Mouse (Mus musculus): Measurements from ENCODE around the gene Rasgef1b. TPM values are rescaled to one million over a fixed set of nuclear protein-coding genes. Genes with fewer than 3 reads are reported as not detected.

The Rasgef1b gene
- polyA plus RNA-seq, 2 experiments, result 4.3 to 9.2 TPM

- Histone ChIP-seq H3K4me1 (ENCODE audit: control insufficient read depth, insufficient read depth, low read length) (peaks cover 12% of the 10 kb centered on the region), H3K9me3 (ENCODE audit: control insufficient read depth, low read length) (no peaks in the 10 kb centered on the region), H3K4me3 (replicated peaks; ENCODE audit: low read length) (no peak overlapping the region), H3K27me3 (ENCODE audit: control insufficient read depth, insufficient read depth, low read length) (no peaks in the 10 kb centered on the region), H3K4me2 (replicated peaks; ENCODE audit: low read depth, low read length, severe bottlenecking) (no peak overlapping the region), H3K27ac (replicated peaks; ENCODE audit: low read depth, low read length) (no peak overlapping the region), H3K36me3 (ENCODE audit: control insufficient read depth, insufficient read depth, low read length) (no peaks in the 10 kb centered on the region), H3K9ac (ENCODE audit: low read depth, low read length, severe bottlenecking) (no peak overlapping the region)
- 27% methylated on average over 5 of the region's 5 CpGs for WGBS
- peak; percentile 46 for DNase-seq (ENCODE audit: low spot score)
- TF ChIP-seq POLR2A (IDR thresholded peaks at IDR 0.05; ENCODE audit: borderline replicate concordance, extremely low read depth, insufficient read depth, insufficient read length), result no peak
- peak; percentile 50 for ATAC-seq (ENCODE audit: low FRiP score, low read depth)
These were observed 448.3 kb downstream of the Rasgef1b start for GRCm38 (mm10) chr5:99280536-99280935.

GRCm38 (mm10) chr5:99279016-99279757 is 449.7 kb downstream of the Rasgef1b start:
- Histone ChIP-seq H3K9ac (ENCODE audit: low read depth, low read length, severe bottlenecking) (no peak overlapping the region), H3K27me3 (ENCODE audit: control insufficient read depth, insufficient read depth, low read length) (no peaks in the 10 kb centered on the region), H3K4me2 (replicated peaks; ENCODE audit: low read depth, low read length, severe bottlenecking) (no peak overlapping the region), H3K27ac (replicated peaks; ENCODE audit: low read depth, low read length) (no peak overlapping the region), H3K4me3 (replicated peaks; ENCODE audit: low read length) (no peak overlapping the region), H3K9me3 (ENCODE audit: control insufficient read depth, low read length) (no peaks in the 10 kb centered on the region), H3K36me3 (ENCODE audit: control insufficient read depth, insufficient read depth, low read length) (no peaks in the 10 kb centered on the region), H3K4me1 (ENCODE audit: control insufficient read depth, insufficient read depth, low read length) (peaks cover 12% of the 10 kb centered on the region)
- TF ChIP-seq POLR2A (IDR thresholded peaks at IDR 0.05; ENCODE audit: borderline replicate concordance, extremely low read depth, insufficient read depth, insufficient read length), result no peak
- no peak for ATAC-seq (ENCODE audit: low FRiP score, low read depth)
- WGBS, result 33% methylated on average over 9 of the region's 9 CpGs
- DNase-seq (ENCODE audit: low spot score), result peak; percentile 42

- no peaks in the 10 kb centered on the region for H3K27me3 ChIP-seq (ENCODE audit: control insufficient read depth, insufficient read depth, low read length)
- H3K4me1 ChIP-seq (ENCODE audit: control insufficient read depth, insufficient read depth, low read length), result peaks cover 12% of the 10 kb centered on the region
- H3K27ac ChIP-seq (replicated peaks; ENCODE audit: low read depth, low read length), result no peak overlapping the region
- H3K4me3 ChIP-seq (replicated peaks; ENCODE audit: low read length), result no peak overlapping the region
- no peaks in the 10 kb centered on the region for H3K36me3 ChIP-seq (ENCODE audit: control insufficient read depth, insufficient read depth, low read length)
- DNase-seq (ENCODE audit: low spot score) (no peak), ATAC-seq (ENCODE audit: low FRiP score, low read depth) (no peak)
- H3K9ac ChIP-seq (ENCODE audit: low read depth, low read length, severe bottlenecking), result no peak overlapping the region
- WGBS, result 83% methylated on average over 8 of the region's 8 CpGs
- no peaks in the 10 kb centered on the region for H3K9me3 ChIP-seq (ENCODE audit: control insufficient read depth, low read length)
- no peak for TF ChIP-seq POLR2A (IDR thresholded peaks at IDR 0.05; ENCODE audit: borderline replicate concordance, extremely low read depth, insufficient read depth, insufficient read length)
- H3K4me2 ChIP-seq (replicated peaks; ENCODE audit: low read depth, low read length, severe bottlenecking), result no peak overlapping the region
These were observed 450.5 kb downstream of the Rasgef1b start for GRCm38 (mm10) chr5:99278364-99278763.

- no peaks in the 10 kb centered on the region for H3K9me3 ChIP-seq (ENCODE audit: control insufficient read depth, low read length)
- no peaks in the 10 kb centered on the region for H3K27me3 ChIP-seq (ENCODE audit: control insufficient read depth, insufficient read depth, low read length)
- no peak overlapping the region for H3K4me3 ChIP-seq (replicated peaks; ENCODE audit: low read length)
- TF ChIP-seq POLR2A (IDR thresholded peaks at IDR 0.05; ENCODE audit: borderline replicate concordance, extremely low read depth, insufficient read depth, insufficient read length), result no peak
- no peak overlapping the region for H3K9ac ChIP-seq (ENCODE audit: low read depth, low read length, severe bottlenecking)
- ATAC-seq (ENCODE audit: low FRiP score, low read depth) (no peak), DNase-seq (ENCODE audit: low spot score) (no peak)
- WGBS, result 93% methylated on average over 9 of the region's 9 CpGs
- H3K4me1 ChIP-seq (ENCODE audit: control insufficient read depth, insufficient read depth, low read length), result peaks cover 12% of the 10 kb centered on the region
- H3K4me2 ChIP-seq (replicated peaks; ENCODE audit: low read depth, low read length, severe bottlenecking), result no peak overlapping the region
- no peaks in the 10 kb centered on the region for H3K36me3 ChIP-seq (ENCODE audit: control insufficient read depth, insufficient read depth, low read length)
- no peak overlapping the region for H3K27ac ChIP-seq (replicated peaks; ENCODE audit: low read depth, low read length)
These were observed 451.3 kb downstream of the Rasgef1b start for GRCm38 (mm10) chr5:99277536-99277935.

GRCm38 (mm10) chr5:99274119-99274563 is 454.7 kb downstream of the Rasgef1b start:
- H3K9me3 ChIP-seq (ENCODE audit: control insufficient read depth, low read length), result no peaks in the 10 kb centered on the region
- DNase-seq (ENCODE audit: low spot score), result no peak
- TF ChIP-seq POLR2A (IDR thresholded peaks at IDR 0.05; ENCODE audit: borderline replicate concordance, extremely low read depth, insufficient read depth, insufficient read length), result no peak
- H3K9ac ChIP-seq (ENCODE audit: low read depth, low read length, severe bottlenecking), result no peak overlapping the region
- no peaks in the 10 kb centered on the region for H3K36me3 ChIP-seq (ENCODE audit: control insufficient read depth, insufficient read depth, low read length)
- no peak overlapping the region for H3K4me2 ChIP-seq (replicated peaks; ENCODE audit: low read depth, low read length, severe bottlenecking)
- 61% methylated on average over 12 of the region's 12 CpGs for WGBS
- no peak for ATAC-seq (ENCODE audit: low FRiP score, low read depth)
- no peaks in the 10 kb centered on the region for H3K27me3 ChIP-seq (ENCODE audit: control insufficient read depth, insufficient read depth, low read length)
- no peak overlapping the region for H3K27ac ChIP-seq (replicated peaks; ENCODE audit: low read depth, low read length)
- no peaks in the 10 kb centered on the region; the same call in 1 of the 2 replicates for H3K4me1 ChIP-seq (ENCODE audit: control insufficient read depth, insufficient read depth, low read length)
- H3K4me3 ChIP-seq (replicated peaks; ENCODE audit: low read length), result no peak overlapping the region
